Mouse (Mus musculus) intestine, postnatal 0 days (tissue): ENCODE measurements around the gene U2af1. TPM values are rescaled to one million over a fixed set of nuclear protein-coding genes. Genes with fewer than 3 reads are reported as not detected.
"Not testable (repeated sequence)": the region's sequence is repeated elsewhere in the genome, so short reads cannot be mapped to it uniquely, and the experiment has no call there.

ENCODE experiments used
- ATAC-seq: fragments of 200-750 bp; cut with Nextera tagmentation; 2 replicates; pipeline ENCODE4 v1.8.0; 2017; ENCODE audit warnings: mild to moderate bottlenecking, moderate TSS enrichment, moderate library complexity
- H3K27ac ChIP-seq: fragments of 300-500 bp; sonication (generic); 2 replicates; pipeline ENCODE4 v1.5.1; 2014; ENCODE audit warnings: mild to moderate bottlenecking, low read depth, low read length, moderate library complexity
- H3K27me3 ChIP-seq: fragments of 300-500 bp; sonication (generic); replicated peaks from 2 replicates; pipeline ENCODE4 v1.6.1; 2014; ENCODE audit warnings: low read length, mixed read lengths; ENCODE audit not compliant: control insufficient read depth, insufficient read depth
- H3K36me3 ChIP-seq: fragments of 300-500 bp; sonication (generic); 2 replicates; pipeline ENCODE4 v1.6.1; 2014; ENCODE audit warnings: mild to moderate bottlenecking, moderate library complexity; ENCODE audit not compliant: control insufficient read depth, insufficient read depth
- H3K4me1 ChIP-seq: fragments of 300-500 bp; sonication (generic); replicated peaks from 2 replicates; pipeline ENCODE4 v1.6.1; 2014; ENCODE audit warnings: antibody characterized with exemption, low read length, mixed read lengths; ENCODE audit not compliant: control insufficient read depth, insufficient read depth
- H3K4me2 ChIP-seq: fragments of 300-500 bp; sonication (generic); replicated peaks from 2 replicates; pipeline ENCODE4 v1.6.1; 2014; ENCODE audit warnings: low read depth, mild to moderate bottlenecking, moderate library complexity
- H3K4me3 ChIP-seq: fragments of 300-500 bp; sonication (generic); 2 replicates; pipeline ENCODE4 v1.5.1; 2014; ENCODE audit warnings: low read depth, low read length
- H3K9ac ChIP-seq: fragments of 300-500 bp; sonication (generic); 2 replicates; pipeline ENCODE4 v1.6.1; 2014; ENCODE audit warnings: mild to moderate bottlenecking, low read depth, low read length
- H3K9me3 ChIP-seq: fragments of 300-500 bp; sonication (generic); 2 replicates; pipeline ENCODE4 v1.6.1; 2016; ENCODE audit warnings: mixed run types; ENCODE audit not compliant: control insufficient read depth
- CTCF ChIP-seq: sonication (generic); IDR thresholded peaks from 2 replicates; pipeline ENCODE4 v1.5.1; 2016; ENCODE audit warnings: low read depth, mild to moderate bottlenecking, control low read depth, antibody characterized with exemption, moderate library complexity
- WGBS: fragments of 180-500 bp; shearing (Covaris S2); extraction: QIAGEN DNeasy Blood & Tissue Kit; methylation state at CpG from one replicate; pipeline ENCODE4 v1.1.7; 2014; 5-methylcytosine and 5-hydroxymethylcytosine counted together
- polyA plus RNA-seq: library from polyadenylated mRNA; unstranded; fragments of >200 nt; fragmentation: Nextera tagmentation; extraction: Ambion mirVana; gene quantifications from 2 replicates; pipeline ENCODE4 v1.2.1, GENCODE M21; 2015

U2af1 gene
- polyA plus RNA-seq, 1 experiment from 2014 or later, result 151 TPM

GRCm38 (mm10) chr17:31613086-31613755 lies 45.5 kb downstream of the U2af1 start:
- TF ChIP-seq CTCF, result no peak
- H3K4me2 ChIP-seq, result no peak overlapping the region
- no peaks in the 10 kb centered on the region for H3K4me1 ChIP-seq

GRCm38 (mm10) chr17:31609895-31610294 lies 48.8 kb downstream of the U2af1 start:
- TF ChIP-seq CTCF, result no peak
- Histone ChIP-seq H3K36me3 (peaks cover 4% of the 10 kb centered on the region; the same call in 1 of the 2 replicates), H3K9me3 (no peaks in the 10 kb centered on the region), H3K27me3 (no peaks in the 10 kb centered on the region), H3K9ac (no peak overlapping the region), H3K4me1 (no peaks in the 10 kb centered on the region), H3K4me2 (no peak overlapping the region), H3K27ac (no peak overlapping the region), H3K4me3 (no peak overlapping the region)
- no peak for ATAC-seq
- 87% methylated on average over 3 of the region's 3 CpGs for WGBS

More at GRCm38 (mm10) chr17:31613086-31613755, 45.5 kb downstream of the U2af1 start:
- Histone ChIP-seq H3K27me3 (no peaks in the 10 kb centered on the region), H3K9ac (no peak overlapping the region), H3K36me3 (no peaks in the 10 kb centered on the region), H3K9me3 (no peaks in the 10 kb centered on the region), H3K27ac (no peak overlapping the region), H3K4me3 (no peak overlapping the region)
- 77% methylated on average over 4 of the region's 4 CpGs for WGBS
- ATAC-seq, result no peak

GRCm38 (mm10) chr17:31609173-31609572 lies 49.5 kb downstream of the U2af1 start:
- H3K9me3 ChIP-seq, H3K4me3 ChIP-seq, H3K9ac ChIP-seq, ATAC-seq, H3K27ac ChIP-seq, H3K27me3 ChIP-seq, H3K4me1 ChIP-seq, H3K36me3 ChIP-seq, H3K4me2 ChIP-seq: not testable (repeated sequence)
- WGBS, result 93% methylated on average over 3 of the region's 3 CpGs

GRCm38 (mm10) chr17:31607256-31607951 lies 51.3 kb downstream of the U2af1 start:
- Histone ChIP-seq H3K9me3 (no peaks in the 10 kb centered on the region), H3K9ac (no peak overlapping the region), H3K4me3 (no peak overlapping the region), H3K4me2 (no peak overlapping the region), H3K27me3 (no peaks in the 10 kb centered on the region), H3K27ac (no peak overlapping the region), H3K36me3 (peaks cover 24% of the 10 kb centered on the region), H3K4me1 (no peaks in the 10 kb centered on the region)
- 66% methylated on average over 8 of the region's 8 CpGs for WGBS
- ATAC-seq, result 0 out of 2 replicates have a peak, but pooled peaks have one; percentile 45
- TF ChIP-seq CTCF, result no peak

GRCm38 (mm10) chr17:31606424-31606823 lies 52.3 kb downstream of the U2af1 start:
- no peak overlapping the region for H3K9ac ChIP-seq
- TF ChIP-seq CTCF, result peak; percentile 53
- H3K4me2 ChIP-seq, result no peak overlapping the region
- 86% methylated on average over 7 of the region's 7 CpGs for WGBS
- no peak for ATAC-seq
- H3K4me1 ChIP-seq, result no peaks in the 10 kb centered on the region
- no peaks in the 10 kb centered on the region for H3K27me3 ChIP-seq
- no peak overlapping the region for H3K4me3 ChIP-seq
- peaks cover 31% of the 10 kb centered on the region for H3K36me3 ChIP-seq
- H3K9me3 ChIP-seq, result no peaks in the 10 kb centered on the region
- H3K27ac ChIP-seq, result no peak overlapping the region

- no peaks in the 10 kb centered on the region for H3K9me3 ChIP-seq
- 89% methylated on average over 8 of the region's 8 CpGs for WGBS
- no peak overlapping the region for H3K4me2 ChIP-seq
- no peak overlapping the region for H3K27ac ChIP-seq
- no peak for ATAC-seq
- TF ChIP-seq CTCF, result no peak
- H3K4me1 ChIP-seq, result no peaks in the 10 kb centered on the region
- H3K4me3 ChIP-seq, result no peak overlapping the region
- no peaks in the 10 kb centered on the region for H3K27me3 ChIP-seq
- H3K36me3 ChIP-seq, result peaks cover 58% of the 10 kb centered on the region
- H3K9ac ChIP-seq, result no peak overlapping the region
These were observed 60.1 kb downstream of the U2af1 start for GRCm38 (mm10) chr17:31598593-31598992.
